Mouse (Mus musculus) embryonic fibroblast, embryonic 13.5 days (primary cell): ENCODE data around the gene Kif11. TPM values are rescaled to one million over a fixed set of nuclear protein-coding genes. Genes with fewer than 3 reads are reported as not detected.
A peak's percentile ranks its signal among the peaks of the same experiment; 100 is the strongest.

ENCODE experiments used
- H3K27ac ChIP-seq: 2 replicates; pipeline ENCODE4 v1.5.1; 2012; ENCODE audit warnings: low read length, control low read depth, inconsistent platforms; ENCODE audit not compliant: insufficient read depth
- H3K4me1 ChIP-seq: 2 replicates; pipeline ENCODE4 v1.6.1; 2011; ENCODE audit warnings: low read length; ENCODE audit not compliant: control insufficient read depth, insufficient read depth
- H3K4me3 ChIP-seq: 2 replicates; pipeline ENCODE4 v1.5.1; 2011; ENCODE audit warnings: mild to moderate bottlenecking, control low read depth, low read length; ENCODE audit not compliant: insufficient read depth
- CTCF ChIP-seq: IDR thresholded peaks from 2 replicates; pipeline ENCODE4 v1.5.1; 2011; ENCODE audit warnings: mild to moderate bottlenecking, control low read depth, low read length, moderate library complexity, borderline replicate concordance; ENCODE audit not compliant: insufficient read depth
- POLR2A ChIP-seq: IDR thresholded peaks from 2 replicates; pipeline ENCODE4 v1.6.1; 2011; ENCODE audit warnings: low read depth, mild to moderate bottlenecking, control low read depth, low read length, moderate library complexity
- polyA plus RNA-seq: library from polyadenylated mRNA; stranded (reverse); fragments of >200 nt; gene quantifications from 2 replicates; pipeline ENCODE4 v1.2.4, GENCODE M21; 2011; ENCODE audit warnings: low read depth; ENCODE audit not compliant: missing spikeins, insufficient read length

The Kif11 gene
- polyA plus RNA-seq, 1 experiment: 48.6 TPM

- no peaks in the 10 kb centered on the region; the same call in 1 of the 2 replicates for H3K4me1 ChIP-seq
- H3K4me3 ChIP-seq: no peak overlapping the region
- H3K27ac ChIP-seq: no peak overlapping the region
- no peak for TF ChIP-seq CTCF
- no peak for TF ChIP-seq POLR2A
These were observed 55.0 kb downstream of the Kif11 start for GRCm38 (mm10) chr19:37431139-37431756.

GRCm38 (mm10) chr19:37432868-37433570, 56.8 kb downstream of the Kif11 start:
- Histone ChIP-seq H3K4me1 (no peaks in the 10 kb centered on the region; the same call in 1 of the 2 replicates), H3K4me3 (no peak overlapping the region), H3K27ac (no peak overlapping the region)
- TF ChIP-seq POLR2A (no peak), CTCF (no peak)

- Histone ChIP-seq H3K4me1 (no peaks in the 10 kb centered on the region), H3K27ac (no peak overlapping the region), H3K4me3 (peak overlapping the region; percentile 61)
- TF ChIP-seq POLR2A: no peak
- no peak for TF ChIP-seq CTCF
These were observed 57.7 kb downstream of the Kif11 start for GRCm38 (mm10) chr19:37433895-37434262.

GRCm38 (mm10) chr19:37434263-37434951, 58.2 kb downstream of the Kif11 start, which contains the start of gene Hhex:
Gene Hhex, plus strand, starts transcription at chr19:37434810.
- no peak within 1 kb of the TSS for H3K27ac ChIP-seq
- TF ChIP-seq CTCF (no peak), POLR2A (no peak)

GRCm38 (mm10) chr19:37435041-37435852, 59.0 kb downstream of the Kif11 start:
- Histone ChIP-seq H3K4me3 (peak overlapping the region; percentile 41), H3K27ac (no peak overlapping the region), H3K4me1 (no peaks in the 10 kb centered on the region)
- TF ChIP-seq POLR2A (no peak), CTCF (no peak)

More at GRCm38 (mm10) chr19:37434263-37434951, 58.2 kb downstream of the Kif11 start, which contains the start of gene Hhex:
- Histone ChIP-seq H3K4me3 (peak within 1 kb of the TSS; percentile 61), H3K4me1 (no peaks in the 10 kb centered on the region)

- H3K4me3 ChIP-seq: no peak overlapping the region; the same call in 1 of the 2 replicates
- TF ChIP-seq CTCF: no peak
- TF ChIP-seq POLR2A: no peak
These were observed 59.6 kb downstream of the Kif11 start for GRCm38 (mm10) chr19:37435853-37436174.

GRCm38 (mm10) chr19:37436514-37437288, 60.5 kb downstream of the Kif11 start:
- Histone ChIP-seq H3K4me1 (no peaks in the 10 kb centered on the region), H3K4me3 (no peak overlapping the region), H3K27ac (no peak overlapping the region)
- TF ChIP-seq CTCF (no peak), POLR2A (no peak)

More at GRCm38 (mm10) chr19:37435853-37436174, 59.6 kb downstream of the Kif11 start:
- no peaks in the 10 kb centered on the region for H3K4me1 ChIP-seq
- no peak overlapping the region for H3K27ac ChIP-seq

- TF ChIP-seq POLR2A (no peak), CTCF (no peak)
- no peak overlapping the region for H3K27ac ChIP-seq
- H3K4me1 ChIP-seq: no peaks in the 10 kb centered on the region
- H3K4me3 ChIP-seq: no peak overlapping the region
These were observed 61.0 kb downstream of the Kif11 start for GRCm38 (mm10) chr19:37437289-37437606.

- Histone ChIP-seq H3K27ac (no peak overlapping the region), H3K4me1 (no peaks in the 10 kb centered on the region), H3K4me3 (no peak overlapping the region)
- TF ChIP-seq POLR2A (no peak), CTCF (no peak)
These were observed 64.0 kb downstream of the Kif11 start for GRCm38 (mm10) chr19:37440181-37440580.
